Mouse (Mus musculus): ENCODE measurements around the gene Ackr3. TPM values are rescaled to one million over a fixed set of nuclear protein-coding genes. Genes with fewer than 3 reads are reported as not detected.

The Ackr3 gene
- total RNA-seq, 2 experiments from 2014 or later = 7.3 to 9.0 TPM

- DNase-seq = no peak
- intact Hi-C loops (cut with DNase I) = no loop called here
These were observed 45.4 kb downstream of the Ackr3 start for GRCm38 (mm10) chr1:90248966-90249735.

- intact Hi-C loops (cut with DNase I) = no loop called here
- DNase-seq = no peak
These were observed 46.6 kb downstream of the Ackr3 start for GRCm38 (mm10) chr1:90250419-90250818.

GRCm38 (mm10) chr1:90251156-90251555 is 47.4 kb downstream of the Ackr3 start:
- intact Hi-C loops (cut with DNase I) = no loop called here
- peak; percentile 86 for DNase-seq

- no peak for DNase-seq
- intact Hi-C loops (cut with DNase I) = no loop called here
These were observed 49.7 kb downstream of the Ackr3 start for GRCm38 (mm10) chr1:90253465-90253864.

- intact Hi-C loops (cut with DNase I) = no loop called here
- DNase-seq = no peak
These were observed 54.6 kb downstream of the Ackr3 start for GRCm38 (mm10) chr1:90258253-90258887.

- intact Hi-C loops (cut with DNase I) = no loop called here
- DNase-seq = no peak
These were observed 57.2 kb downstream of the Ackr3 start for GRCm38 (mm10) chr1:90260704-90261581.

GRCm38 (mm10) chr1:90262380-90262779 is 58.6 kb downstream of the Ackr3 start:
- DNase-seq = no peak
- intact Hi-C loops (cut with DNase I) = no loop called here

Other genes with a start within 250 kb of the Ackr3 start
- under 1 TPM; 0.44 to 0.60 TPM for gene Asb18, start 189.3 kb upstream of the Ackr3 start, total RNA-seq (2021)
- gene Iqca, start 50.6 kb upstream of the Ackr3 start, total RNA-seq (2021) = under 1 TPM; 0.79 to 0.88 TPM